Mouse (Mus musculus): ENCODE data around the gene Celf1. TPM values are rescaled to one million over a fixed set of nuclear protein-coding genes. Genes with fewer than 3 reads are reported as not detected.
A peak's percentile ranks its signal among the peaks of the same experiment; 100 is the strongest.

Celf1 gene
- polyA plus RNA-seq, 1 experiment = 182 TPM

DNA sequence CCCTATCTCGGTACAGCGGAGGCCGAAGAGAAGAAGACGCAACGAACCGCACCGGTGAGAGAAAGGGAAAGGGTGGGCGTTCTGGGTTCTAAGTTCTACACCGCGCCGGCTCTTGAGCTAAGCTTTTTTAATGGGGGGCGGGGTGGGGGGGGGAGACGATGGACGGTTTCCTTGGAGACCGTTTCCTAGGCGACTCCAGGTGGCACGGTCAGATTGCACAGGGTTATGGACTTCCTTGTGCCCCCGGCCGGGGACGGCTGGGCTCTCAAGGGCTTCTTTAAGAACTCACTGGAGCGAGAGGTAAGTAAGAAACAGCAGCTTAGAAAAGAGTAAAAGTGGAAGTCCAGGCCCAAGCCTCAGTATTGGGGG lies 35.3 kb upstream of the Celf1 start:
- Histone ChIP-seq H3K9me3 (replicated peaks; ENCODE audit: control insufficient read depth, insufficient read depth, low read length, poor library complexity, severe bottlenecking) (no peaks in the 10 kb centered on the region), H3K9ac (ENCODE audit: low read depth, poor library complexity, severe bottlenecking) (peak overlapping the region; percentile 86), H3K4me1 (ENCODE audit: control insufficient read depth, insufficient read depth, low read length) (no peaks in the 10 kb centered on the region), H3K27ac (ENCODE audit: insufficient read depth, low read length) (no peak overlapping the region), H3K27me3 (ENCODE audit: control insufficient read depth, insufficient read depth, low read length, poor library complexity, severe bottlenecking) (no peaks in the 10 kb centered on the region), H3K4me3 (ENCODE audit: low read depth, low read length) (peak overlapping the region; percentile 89), H3K36me3 (ENCODE audit: control insufficient read depth, insufficient read depth, low read length, poor library complexity, severe bottlenecking) (peaks cover 22% of the 10 kb centered on the region)
- TF ChIP-seq POLR2A (IDR thresholded peaks at IDR 0.05; ENCODE audit: insufficient read depth, low read length) = no peak
- no peak for TF ChIP-seq EP300 (IDR thresholded peaks at IDR 0.05; ENCODE audit: insufficient read depth, low read depth, low read length)
- TF ChIP-seq CTCF (IDR thresholded peaks at IDR 0.05; ENCODE audit: low read depth, low read length) = no peak

DNA sequence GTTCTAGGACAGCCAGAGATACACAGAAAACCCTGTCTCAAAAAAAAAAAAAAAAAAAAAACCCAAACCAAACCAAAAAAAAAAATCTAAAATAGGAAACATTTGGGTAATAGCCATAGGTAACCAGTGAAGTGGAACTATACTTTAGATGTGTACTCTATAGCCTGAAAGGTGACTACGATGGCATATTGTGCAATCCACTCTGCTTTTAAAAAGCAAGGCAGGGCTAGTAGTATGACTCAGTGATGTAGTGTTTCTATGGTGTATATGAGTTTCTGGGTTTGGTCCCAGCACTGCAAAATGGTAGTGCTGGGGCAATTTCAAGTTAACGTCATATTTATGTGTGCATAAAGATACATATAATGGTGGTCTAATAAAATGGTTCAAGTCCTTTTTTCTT lies 33.5 kb upstream of the Celf1 start:
- Histone ChIP-seq H3K36me3 (ENCODE audit: control insufficient read depth, insufficient read depth, low read length, poor library complexity, severe bottlenecking) (peaks cover 35% of the 10 kb centered on the region), H3K27ac (ENCODE audit: insufficient read depth, low read length) (no peak overlapping the region), H3K9ac (ENCODE audit: low read depth, poor library complexity, severe bottlenecking) (no peak overlapping the region), H3K9me3 (replicated peaks; ENCODE audit: control insufficient read depth, insufficient read depth, low read length, poor library complexity, severe bottlenecking) (no peaks in the 10 kb centered on the region), H3K4me3 (ENCODE audit: low read depth, low read length) (no peak overlapping the region), H3K4me1 (ENCODE audit: control insufficient read depth, insufficient read depth, low read length) (no peaks in the 10 kb centered on the region), H3K27me3 (ENCODE audit: control insufficient read depth, insufficient read depth, low read length, poor library complexity, severe bottlenecking) (no peaks in the 10 kb centered on the region)
- TF ChIP-seq CTCF (IDR thresholded peaks at IDR 0.05; ENCODE audit: low read depth, low read length) = no peak
- TF ChIP-seq EP300 (IDR thresholded peaks at IDR 0.05; ENCODE audit: insufficient read depth, low read depth, low read length) = no peak
- no peak for TF ChIP-seq POLR2A (IDR thresholded peaks at IDR 0.05; ENCODE audit: insufficient read depth, low read length)

DNA sequence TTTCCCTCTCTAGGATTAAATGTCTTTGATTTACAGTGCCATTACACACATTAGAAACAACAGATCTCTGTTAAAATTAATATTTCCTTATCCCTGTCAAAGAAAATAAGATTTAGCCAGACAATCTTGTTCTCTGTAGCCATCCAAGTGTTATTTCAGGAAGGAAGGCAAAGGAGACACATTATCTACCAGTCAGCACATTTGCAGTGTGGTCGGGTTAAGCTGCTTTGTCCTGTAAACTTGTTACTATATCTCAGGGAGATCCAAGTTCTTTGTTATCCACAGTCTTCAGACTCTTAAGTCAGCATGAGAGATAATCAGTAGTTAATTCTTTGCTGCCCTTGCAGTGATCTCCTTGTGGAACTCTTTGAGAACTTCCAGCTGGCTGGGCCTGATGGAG lies 29.3 kb upstream of the Celf1 start:
- Histone ChIP-seq H3K4me3 (ENCODE audit: low read depth, low read length) (no peak overlapping the region), H3K9ac (ENCODE audit: low read depth, poor library complexity, severe bottlenecking) (no peak overlapping the region), H3K4me1 (ENCODE audit: control insufficient read depth, insufficient read depth, low read length) (no peaks in the 10 kb centered on the region), H3K9me3 (replicated peaks; ENCODE audit: control insufficient read depth, insufficient read depth, low read length, poor library complexity, severe bottlenecking) (no peaks in the 10 kb centered on the region), H3K36me3 (ENCODE audit: control insufficient read depth, insufficient read depth, low read length, poor library complexity, severe bottlenecking) (peaks cover 26% of the 10 kb centered on the region), H3K27me3 (ENCODE audit: control insufficient read depth, insufficient read depth, low read length, poor library complexity, severe bottlenecking) (no peaks in the 10 kb centered on the region), H3K27ac (ENCODE audit: insufficient read depth, low read length) (no peak overlapping the region)
- TF ChIP-seq EP300 (IDR thresholded peaks at IDR 0.05; ENCODE audit: insufficient read depth, low read depth, low read length) = no peak
- no peak for TF ChIP-seq POLR2A (IDR thresholded peaks at IDR 0.05; ENCODE audit: insufficient read depth, low read length)
- TF ChIP-seq CTCF (IDR thresholded peaks at IDR 0.05; ENCODE audit: low read depth, low read length) = no peak

- Histone ChIP-seq H3K4me3 (ENCODE audit: low read depth, low read length) (no peak overlapping the region), H3K36me3 (ENCODE audit: control insufficient read depth, insufficient read depth, low read length, poor library complexity, severe bottlenecking) (peaks cover 26% of the 10 kb centered on the region), H3K27ac (ENCODE audit: insufficient read depth, low read length) (no peak overlapping the region), H3K4me1 (ENCODE audit: control insufficient read depth, insufficient read depth, low read length) (no peaks in the 10 kb centered on the region), H3K27me3 (ENCODE audit: control insufficient read depth, insufficient read depth, low read length, poor library complexity, severe bottlenecking) (no peaks in the 10 kb centered on the region), H3K9me3 (replicated peaks; ENCODE audit: control insufficient read depth, insufficient read depth, low read length, poor library complexity, severe bottlenecking) (no peaks in the 10 kb centered on the region), H3K9ac (ENCODE audit: low read depth, poor library complexity, severe bottlenecking) (no peak overlapping the region)
- TF ChIP-seq POLR2A (IDR thresholded peaks at IDR 0.05; ENCODE audit: insufficient read depth, low read length) = no peak
- TF ChIP-seq EP300 (IDR thresholded peaks at IDR 0.05; ENCODE audit: insufficient read depth, low read depth, low read length) = no peak
- TF ChIP-seq CTCF (IDR thresholded peaks at IDR 0.05; ENCODE audit: low read depth, low read length) = no peak
Observed at GRCm38 (mm10) chr2:90911668-90912067, 28.5 kb upstream of the Celf1 start.

GRCm38 (mm10) chr2:90913671-90914070 lies 26.5 kb upstream of the Celf1 start:
- Histone ChIP-seq H3K27ac (ENCODE audit: insufficient read depth, low read length) (no peak overlapping the region), H3K4me3 (ENCODE audit: low read depth, low read length) (no peak overlapping the region), H3K9ac (ENCODE audit: low read depth, poor library complexity, severe bottlenecking) (no peak overlapping the region), H3K36me3 (ENCODE audit: control insufficient read depth, insufficient read depth, low read length, poor library complexity, severe bottlenecking) (peaks cover 23% of the 10 kb centered on the region), H3K4me1 (ENCODE audit: control insufficient read depth, insufficient read depth, low read length) (no peaks in the 10 kb centered on the region), H3K9me3 (replicated peaks; ENCODE audit: control insufficient read depth, insufficient read depth, low read length, poor library complexity, severe bottlenecking) (no peaks in the 10 kb centered on the region), H3K27me3 (ENCODE audit: control insufficient read depth, insufficient read depth, low read length, poor library complexity, severe bottlenecking) (no peaks in the 10 kb centered on the region)
- TF ChIP-seq EP300 (IDR thresholded peaks at IDR 0.05; ENCODE audit: insufficient read depth, low read depth, low read length) (no peak), POLR2A (IDR thresholded peaks at IDR 0.05; ENCODE audit: insufficient read depth, low read length) (no peak), CTCF (IDR thresholded peaks at IDR 0.05; ENCODE audit: low read depth, low read length) (no peak)

- no peaks in the 10 kb centered on the region for H3K9me3 ChIP-seq (replicated peaks; ENCODE audit: control insufficient read depth, insufficient read depth, low read length, poor library complexity, severe bottlenecking)
- H3K4me3 ChIP-seq (ENCODE audit: low read depth, low read length) = no peak overlapping the region
- no peak overlapping the region for H3K27ac ChIP-seq (ENCODE audit: insufficient read depth, low read length)
- H3K27me3 ChIP-seq (ENCODE audit: control insufficient read depth, insufficient read depth, low read length, poor library complexity, severe bottlenecking) = no peaks in the 10 kb centered on the region
- H3K4me1 ChIP-seq (ENCODE audit: control insufficient read depth, insufficient read depth, low read length) = no peaks in the 10 kb centered on the region
- TF ChIP-seq EP300 (IDR thresholded peaks at IDR 0.05; ENCODE audit: insufficient read depth, low read depth, low read length) = no peak
- TF ChIP-seq POLR2A (IDR thresholded peaks at IDR 0.05; ENCODE audit: insufficient read depth, low read length) = no peak
- TF ChIP-seq CTCF (IDR thresholded peaks at IDR 0.05; ENCODE audit: low read depth, low read length) = no peak
- no peak overlapping the region for H3K9ac ChIP-seq (ENCODE audit: low read depth, poor library complexity, severe bottlenecking)
- peaks cover 13% of the 10 kb centered on the region for H3K36me3 ChIP-seq (ENCODE audit: control insufficient read depth, insufficient read depth, low read length, poor library complexity, severe bottlenecking)
Observed at GRCm38 (mm10) chr2:90915516-90915915, 24.7 kb upstream of the Celf1 start.
